Mouse (Mus musculus) MEL (cell line): ENCODE results near the gene Gm10912. TPM values are rescaled to one million over a fixed set of nuclear protein-coding genes. Genes with fewer than 3 reads are reported as not detected.

Experiments
- DNase-seq: peaks from one replicate; pipeline ENCODE4 v3.0.0; 2011; ENCODE audit warnings: low read depth, low spot score
- H3K27ac ChIP-seq: 2 replicates; pipeline ENCODE4 v1.5.1; 2012; ENCODE audit warnings: low read depth, mild to moderate bottlenecking, control low read depth, low read length, moderate library complexity; ENCODE audit not compliant: control insufficient read depth
- H3K27me3 ChIP-seq, 2 experiments: fragments of 150-350 bp in 1 of 2; sonication (generic) in 1 of 2; 2 replicates each; pipeline ENCODE4 v1.6.1; 2012; ENCODE audit warnings: low read length in 2 of 2, mild to moderate bottlenecking in 2 of 2, improper control_type of control experiment in 1 of 2, moderate library complexity in 1 of 2; ENCODE audit not compliant: insufficient read depth in 2 of 2, control insufficient read depth in 1 of 2
- H3K36me3 ChIP-seq, 2 experiments: 2 replicates each; pipeline ENCODE4 v1.6.1; 2012 to 2014; ENCODE audit warnings: low read length in 2 of 2, improper control_type of control experiment in 1 of 2, inconsistent platforms in 1 of 2, mild to moderate bottlenecking in 1 of 2; ENCODE audit not compliant: insufficient read depth in 2 of 2, control insufficient read depth in 1 of 2
- H3K4me1 ChIP-seq, 2 experiments: fragments of 150-350 bp in 1 of 2; sonication (generic) in 1 of 2; 2 replicates each; pipeline ENCODE4 v1.6.1; 2012; ENCODE audit warnings: low read length in 2 of 2, improper control_type of control experiment in 1 of 2, mild to moderate bottlenecking in 1 of 2; ENCODE audit not compliant: insufficient read depth in 2 of 2, control insufficient read depth in 1 of 2
- H3K4me3 ChIP-seq, 2 experiments: fragments of 150-350 bp in 1 of 2; sonication (generic) in 1 of 2; 2 replicates each; pipeline ENCODE4 v1.5.1; 2012; ENCODE audit warnings: low read depth in 2 of 2, low read length in 2 of 2, mild to moderate bottlenecking in 2 of 2, moderate library complexity in 2 of 2, control low read depth in 1 of 2, improper control_type of control experiment in 1 of 2; ENCODE audit not compliant: control insufficient read depth in 1 of 2, insufficient read depth in 1 of 2
- H3K79me2 ChIP-seq: 2 replicates; pipeline ENCODE4 v1.6.1; 2012; ENCODE audit warnings: mild to moderate bottlenecking, low read length, moderate library complexity; ENCODE audit not compliant: control insufficient read depth, poor library complexity, insufficient read depth
- H3K9ac ChIP-seq: 2 replicates; pipeline ENCODE4 v1.6.1; 2012; ENCODE audit warnings: low read depth, mild to moderate bottlenecking, control low read depth, low read length, moderate library complexity; ENCODE audit not compliant: control insufficient read depth, poor library complexity, severe bottlenecking
- H3K9me3 ChIP-seq: fragments of 150-350 bp; sonication (generic); replicated peaks from 2 replicates; pipeline ENCODE4 v1.6.1; 2012; ENCODE audit warnings: mild to moderate bottlenecking, low read length, improper control_type of control experiment, moderate library complexity; ENCODE audit not compliant: insufficient read depth
- CHD1 ChIP-seq: IDR thresholded peaks from 2 replicates; pipeline ENCODE4 v1.6.1; 2012; ENCODE audit warnings: low read depth, mild to moderate bottlenecking, inconsistent platforms, low read length, improper control_type of control experiment
- CTCF ChIP-seq, 3 experiments: IDR thresholded peaks in 2 of 3; conservative IDR thresholded peaks in 1 of 3; 2 replicates each; pipeline ENCODE4 v1.5.1; 2011 to 2012; ENCODE audit warnings: low read length in 3 of 3, low read depth in 2 of 3, mild to moderate bottlenecking in 2 of 3, improper control_type of control experiment in 1 of 3, inconsistent platforms in 1 of 3, mixed read lengths in 1 of 3, moderate library complexity in 1 of 3; ENCODE audit not compliant: control insufficient read depth in 1 of 3, insufficient read depth in 1 of 3, poor library complexity in 1 of 3, severe bottlenecking in 1 of 3
- ETS1 ChIP-seq: IDR thresholded peaks from 2 replicates; pipeline ENCODE4 v1.6.1; 2012; ENCODE audit warnings: low read depth, mild to moderate bottlenecking, inconsistent platforms, low read length, improper control_type of control experiment, moderate library complexity
- GABPA ChIP-seq: IDR thresholded peaks from 2 replicates; pipeline ENCODE4 v1.6.1; 2012; ENCODE audit warnings: low read depth, mild to moderate bottlenecking, inconsistent platforms, low read length, improper control_type of control experiment, moderate library complexity
- GATA1 ChIP-seq: IDR thresholded peaks from 2 replicates; pipeline ENCODE4 v1.6.1; 2011; ENCODE audit warnings: low read depth, low read length, improper control_type of control experiment
- JUND ChIP-seq: IDR thresholded peaks from 2 replicates; pipeline ENCODE4 v1.6.1; 2011; ENCODE audit warnings: low read depth, mild to moderate bottlenecking, improper control_type of control experiment, low read length
- KAT2A ChIP-seq: conservative IDR thresholded peaks from 2 replicates; pipeline ENCODE4 v1.6.1; 2012; ENCODE audit warnings: low read depth, low read length, improper control_type of control experiment, inconsistent platforms
- MAFK ChIP-seq: IDR thresholded peaks from 2 replicates; pipeline ENCODE4 v1.6.1; 2011; ENCODE audit warnings: low read depth, mild to moderate bottlenecking, low read length, improper control_type of control experiment, borderline replicate concordance
- MEF2A ChIP-seq: IDR thresholded peaks from 2 replicates; pipeline ENCODE4 v1.6.1; 2014; ENCODE audit warnings: low read depth, mild to moderate bottlenecking, inconsistent platforms, low read length, improper control_type of control experiment; ENCODE audit not compliant: poor library complexity, insufficient replicate concordance, severe bottlenecking; ENCODE audit errors: extremely low read depth
- NRF1 ChIP-seq: IDR thresholded peaks from 2 replicates; pipeline ENCODE4 v1.6.1; 2014; ENCODE audit warnings: low read depth, mild to moderate bottlenecking, inconsistent platforms, low read length, improper control_type of control experiment, moderate library complexity; ENCODE audit not compliant: poor library complexity, insufficient read depth, severe bottlenecking
- RAD21 ChIP-seq: IDR thresholded peaks from 2 replicates; pipeline ENCODE4 v1.6.1; 2011; ENCODE audit warnings: mild to moderate bottlenecking, low read depth, low read length, improper control_type of control experiment
- SIN3A ChIP-seq: IDR thresholded peaks from 2 replicates; pipeline ENCODE4 v1.6.1; 2012; ENCODE audit warnings: low read length, improper control_type of control experiment, inconsistent platforms
- SMC3 ChIP-seq: IDR thresholded peaks from 2 replicates; pipeline ENCODE4 v1.6.1; 2011; ENCODE audit warnings: low read depth, low read length, improper control_type of control experiment
- TAL1 ChIP-seq: IDR thresholded peaks from 2 replicates; pipeline ENCODE4 v1.6.1; 2012; ENCODE audit warnings: mild to moderate bottlenecking, inconsistent platforms, low read length, moderate library complexity, mixed read lengths
- TBP ChIP-seq: IDR thresholded peaks from 2 replicates; pipeline ENCODE4 v1.8.0; 2011; ENCODE audit warnings: low read depth, low read length, improper control_type of control experiment
- USF1 ChIP-seq: IDR thresholded peaks from 2 replicates; pipeline ENCODE4 v1.6.1; 2014; ENCODE audit warnings: low read depth, mild to moderate bottlenecking, inconsistent platforms, low read length, improper control_type of control experiment, moderate library complexity
- USF2 ChIP-seq, 2 experiments: IDR thresholded peaks; 2 replicates each; pipeline ENCODE4 v1.6.1; 2011 to 2012; ENCODE audit warnings: improper control_type of control experiment in 2 of 2, low read length in 2 of 2, borderline replicate concordance in 1 of 2, inconsistent platforms in 1 of 2, low read depth in 1 of 2, mild to moderate bottlenecking in 1 of 2; ENCODE audit not compliant: insufficient read depth in 1 of 2
- ZC3H11A ChIP-seq: IDR thresholded peaks from 2 replicates; pipeline ENCODE4 v1.6.1; 2012; ENCODE audit warnings: low read depth, mild to moderate bottlenecking, inconsistent platforms, low read length, improper control_type of control experiment
- ZNF384 ChIP-seq: IDR thresholded peaks from 2 replicates; pipeline ENCODE4 v1.6.1; 2012; ENCODE audit warnings: low read depth, mild to moderate bottlenecking, inconsistent platforms, low read length, improper control_type of control experiment
- polyA plus RNA-seq, 2 experiments: library from polyadenylated mRNA; stranded (reverse) in 1 of 2; unstranded in 1 of 2; fragments of >175 nt in 1 of 2; fragments of >200 nt in 1 of 2; gene quantifications; 2 replicates each; pipeline versions ENCODE4 v1.2.1 to v1.2.4; 2012; ENCODE audit warnings: low replicate concordance in 2 of 2, low read depth in 1 of 2; ENCODE audit not compliant: insufficient read length in 2 of 2, insufficient read depth in 1 of 2, missing spikeins in 1 of 2
- total RNA-seq: library from RNA; depleted of rRNA; stranded (reverse); fragments of 300-350 nt; gene quantifications from 2 replicates; pipeline ENCODE4 v1.2.3, GENCODE M21; 2012

Gm10912 gene
- total and polyA plus RNA-seq, 3 experiments: 0.06 to 0.08 TPM; not detected in 1

DNA sequence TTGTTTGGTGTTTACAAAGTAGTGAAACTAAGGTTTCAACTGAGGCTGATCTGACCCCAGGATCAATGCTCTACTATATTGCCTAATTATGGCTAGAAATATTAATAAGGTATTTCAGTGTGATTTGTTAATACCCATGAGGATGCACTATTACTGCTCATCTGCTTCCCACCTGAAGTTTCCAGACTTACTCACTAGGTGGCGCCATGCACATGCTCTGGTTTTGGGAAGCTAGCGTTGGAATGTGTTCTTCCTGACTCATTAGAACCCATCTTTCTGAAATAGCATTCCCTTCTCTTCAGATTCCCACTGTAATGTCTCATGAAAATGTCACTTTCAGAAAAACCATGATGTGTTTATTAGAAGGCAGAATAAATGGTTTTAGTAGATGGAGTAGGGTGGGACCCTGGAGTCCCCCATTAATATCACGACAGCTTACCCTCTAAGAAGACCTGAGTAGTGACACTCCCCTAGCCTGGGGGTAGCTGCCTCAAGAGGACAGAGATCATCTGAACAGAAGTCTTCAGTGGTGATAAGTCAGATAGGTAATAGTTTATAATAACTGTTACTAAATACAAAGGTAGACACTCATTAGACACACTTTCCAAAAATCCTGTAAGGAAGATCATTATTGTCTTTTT, 30.7 kb upstream of the Gm10912 start:
- Histone ChIP-seq H3K4me3 (no peak overlapping the region), H3K9me3 (no peaks in the 10 kb centered on the region), H3K79me2 (peaks cover 1% of the 10 kb centered on the region; the same call in 1 of the 2 replicates), H3K36me3 (peaks cover 8 to 15% of the 10 kb centered on the region in 2 experiments), H3K27me3 (no peaks in the 10 kb centered on the region), H3K9ac (no peak overlapping the region), H3K27ac (no peak overlapping the region), H3K4me1 (no peaks in the 10 kb centered on the region)
- DNase-seq: peak; percentile 66
- TF ChIP-seq ZC3H11A (peak; percentile 76), RAD21 (peak; percentile 88), GABPA (no peak), ETS1 (no peak), CTCF (IDR thresholded peaks at IDR 0.05 in 2 of 3, conservative IDR thresholded peaks at IDR 0.05 in 1 of 3; ENCODE audit: control insufficient read depth in 1 of 3, insufficient read depth in 1 of 3, low read depth in 2 of 3, low read length in 3 of 3, poor library complexity in 1 of 3, severe bottlenecking in 1 of 3) (peak; percentile 77 to 95 (median 92)), SMC3 (peak; percentile 81)

DNA sequence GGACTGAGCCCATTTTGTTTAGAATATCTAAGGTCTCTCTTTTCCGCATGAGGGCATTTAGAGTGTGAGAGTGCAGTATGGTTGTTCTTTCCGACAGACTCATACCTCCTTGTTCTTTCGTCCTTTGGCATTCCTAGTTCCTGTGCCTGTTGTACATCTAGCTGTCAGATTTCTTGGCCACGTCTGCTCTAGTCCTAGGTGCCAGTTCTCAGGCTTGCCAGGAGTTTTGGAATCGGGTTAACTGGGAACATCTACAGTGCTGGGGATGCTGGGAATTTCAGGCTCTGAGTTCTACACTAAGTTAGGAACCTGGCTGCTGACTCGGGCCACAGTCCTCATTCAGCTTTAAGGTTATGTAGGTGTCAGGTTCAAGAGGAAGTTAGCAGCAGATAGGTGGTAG, 30.0 kb upstream of the Gm10912 start:
- Histone ChIP-seq H3K27ac (no peak overlapping the region), H3K9me3 (no peaks in the 10 kb centered on the region), H3K36me3 (peaks cover 8 to 15% of the 10 kb centered on the region in 2 experiments), H3K27me3 (no peaks in the 10 kb centered on the region), H3K9ac (no peak overlapping the region), H3K79me2 (no peaks in the 10 kb centered on the region; the same call in 1 of the 2 replicates), H3K4me1 (no peaks in the 10 kb centered on the region), H3K4me3 (no peak overlapping the region)
- no peak for DNase-seq
- no peak for TF ChIP-seq SIN3A

DNA sequence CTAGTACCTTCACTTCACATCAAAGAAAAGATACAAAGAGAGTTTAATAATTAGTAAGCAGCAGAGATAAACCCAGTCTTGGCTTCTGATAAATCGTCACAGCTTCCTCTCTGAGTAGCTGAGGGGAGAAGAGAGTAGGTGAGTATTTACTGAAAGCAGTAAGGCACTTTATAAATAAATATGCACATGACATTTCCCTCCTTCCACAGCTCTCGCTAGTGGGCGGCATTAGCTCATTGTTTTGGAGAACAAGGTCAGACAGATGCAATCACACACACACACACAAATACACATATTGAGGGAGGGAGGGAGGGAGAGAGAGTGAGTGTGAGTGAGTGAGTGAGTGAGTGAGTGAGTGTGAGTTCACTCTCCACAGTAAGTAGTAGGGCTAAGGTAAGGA, 29.3 kb upstream of the Gm10912 start:
- H3K9me3 ChIP-seq: no peaks in the 10 kb centered on the region
- H3K9ac ChIP-seq: no peak overlapping the region
- H3K79me2 ChIP-seq: no peaks in the 10 kb centered on the region; the same call in 1 of the 2 replicates
- no peaks in the 10 kb centered on the region for H3K4me1 ChIP-seq
- H3K36me3 ChIP-seq: peaks cover 8 to 15% of the 10 kb centered on the region in 2 experiments
- H3K27ac ChIP-seq: no peak overlapping the region
- H3K4me3 ChIP-seq: no peak overlapping the region
- no peak for DNase-seq
- H3K27me3 ChIP-seq: no peaks in the 10 kb centered on the region
- TF ChIP-seq JUND (no peak), GATA1 (0 out of 2 replicates have a peak, but pooled peaks have one; percentile 15)

DNA sequence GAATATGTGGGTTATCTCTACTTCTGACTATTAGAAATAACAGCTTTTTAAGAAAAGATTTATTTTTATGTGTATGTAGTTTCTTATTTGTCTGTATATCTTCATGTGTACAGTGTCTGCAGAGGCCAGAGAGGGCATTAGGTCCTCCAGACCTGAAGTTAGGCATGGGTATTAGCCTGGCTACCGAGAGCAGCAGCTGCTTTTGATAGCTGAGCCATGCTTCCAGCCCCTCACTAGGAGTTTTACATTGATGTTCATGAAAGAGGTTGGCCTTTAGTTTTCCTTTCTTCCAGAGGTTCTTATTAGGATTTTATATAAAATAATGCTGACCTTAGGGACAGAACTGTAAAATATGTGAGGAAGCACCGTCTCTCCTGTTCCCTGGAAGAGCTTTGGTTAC, 27.4 kb upstream of the Gm10912 start:
- Histone ChIP-seq H3K4me3 (no peak overlapping the region), H3K9me3 (no peaks in the 10 kb centered on the region), H3K27me3 (no peaks in the 10 kb centered on the region), H3K4me1 (no peaks in the 10 kb centered on the region), H3K79me2 (no peaks in the 10 kb centered on the region), H3K36me3 (peaks cover 8 to 20% of the 10 kb centered on the region in 2 experiments), H3K9ac (no peak overlapping the region), H3K27ac (no peak overlapping the region)
- DNase-seq: no peak
- no peak for TF ChIP-seq ZNF384
- TF ChIP-seq TAL1: no peak
- no peak for TF ChIP-seq USF2 (IDR thresholded peaks at IDR 0.05; ENCODE audit: borderline replicate concordance in 1 of 2, insufficient read depth in 1 of 2, low read depth in 1 of 2, low read length in 2 of 2)
- no peak for TF ChIP-seq USF1
- no peak for TF ChIP-seq MEF2A
- no peak for TF ChIP-seq NRF1
- no peak for TF ChIP-seq ETS1
- no peak for TF ChIP-seq GABPA
- no peak for TF ChIP-seq KAT2A
- no peak for TF ChIP-seq MAFK
- TF ChIP-seq CHD1: no peak
- TF ChIP-seq TBP: no peak
- TF ChIP-seq SMC3: no peak
